Mouse (Mus musculus) hindbrain, embryonic 16.5 days (tissue): ENCODE data around the gene Calhm5. TPM values are rescaled to one million over a fixed set of nuclear protein-coding genes. Genes with fewer than 3 reads are reported as not detected.
A peak's percentile ranks its signal among the peaks of the same experiment; 100 is the strongest.

ENCODE experiments used
- ATAC-seq: fragments of 200-750 bp; cut with Nextera tagmentation; 2 replicates; pipeline ENCODE4 v1.8.0; 2017; ENCODE audit warnings: moderate TSS enrichment, moderate library complexity
- H3K27ac ChIP-seq: fragments of 300-500 bp; sonication (generic); 2 replicates; pipeline ENCODE4 v1.5.1; 2014; ENCODE audit warnings: low read depth, mild to moderate bottlenecking, control low read depth, low read length, moderate library complexity
- H3K27me3 ChIP-seq: fragments of 300-500 bp; sonication (generic); replicated peaks from 2 replicates; pipeline ENCODE4 v1.6.1; 2014; ENCODE audit warnings: low read length; ENCODE audit not compliant: control insufficient read depth, insufficient read depth
- H3K36me3 ChIP-seq: fragments of 300-500 bp; sonication (generic); 2 replicates; pipeline ENCODE4 v1.6.1; 2014; ENCODE audit warnings: mild to moderate bottlenecking, low read length, moderate library complexity, mixed read lengths; ENCODE audit not compliant: control insufficient read depth, insufficient read depth
- H3K4me1 ChIP-seq: fragments of 300-500 bp; sonication (generic); 2 replicates; pipeline ENCODE4 v1.6.1; 2014; ENCODE audit warnings: low read depth, low read length; ENCODE audit not compliant: control insufficient read depth, insufficient read depth
- H3K4me2 ChIP-seq: fragments of 300-500 bp; sonication (generic); 2 replicates; pipeline ENCODE4 v1.6.1; 2014; ENCODE audit warnings: mild to moderate bottlenecking, low read length, control low read depth, moderate library complexity
- H3K4me3 ChIP-seq: fragments of 300-500 bp; sonication (generic); 2 replicates; pipeline ENCODE4 v1.5.1; 2014; ENCODE audit warnings: mild to moderate bottlenecking, low read length, control low read depth, moderate library complexity
- H3K9ac ChIP-seq: fragments of 300-500 bp; sonication (generic); 2 replicates; pipeline ENCODE4 v1.6.1; 2014; ENCODE audit warnings: low read depth, mild to moderate bottlenecking, control low read depth, low read length, moderate library complexity
- H3K9me3 ChIP-seq: fragments of 300-500 bp; sonication (generic); 2 replicates; pipeline ENCODE4 v1.6.1; 2014; ENCODE audit warnings: mild to moderate bottlenecking, low read length, moderate library complexity; ENCODE audit not compliant: control insufficient read depth
- WGBS: fragments of 180-500 bp; shearing (Covaris S2); extraction: QIAGEN DNeasy Blood & Tissue Kit; methylation state at CpG from one replicate; pipeline ENCODE4 v1.1.7; 2014; 5-methylcytosine and 5-hydroxymethylcytosine counted together
- polyA plus RNA-seq: library from polyadenylated mRNA; unstranded; fragments of >200 nt; fragmentation: Nextera tagmentation; extraction: Ambion mirVana; gene quantifications from 2 replicates; pipeline ENCODE4 v1.2.1, GENCODE M21; 2015

Calhm5 gene
- 1.0 and 1.1 TPM in 2 replicates for polyA plus RNA-seq

DNA sequence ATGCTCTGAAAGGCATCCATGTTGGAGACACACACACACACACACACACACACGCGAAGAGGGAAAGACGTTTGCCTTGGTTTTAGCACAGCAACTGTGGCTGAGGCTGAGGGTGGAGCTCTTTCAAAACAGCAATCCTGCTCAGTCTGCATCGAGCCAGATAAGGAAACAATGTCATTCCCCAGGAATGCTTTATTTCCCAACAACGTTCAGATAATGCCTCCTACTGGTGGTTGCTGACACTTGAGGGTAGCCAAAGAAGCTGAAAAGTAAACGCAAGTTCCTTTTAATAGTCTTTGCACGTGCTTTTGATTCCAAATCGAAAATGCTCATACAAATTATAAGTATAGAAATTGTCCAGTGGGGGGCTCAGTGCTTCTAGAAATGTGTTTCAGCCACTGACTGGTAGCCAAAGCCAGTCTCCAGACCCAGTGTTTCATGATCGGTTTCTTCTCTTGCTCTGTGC is at the start of gene Calhm5:
Gene Calhm5 (minus strand): TSS at position 102 of the 466 bp plus-strand sequence.
- 24% methylated on average over 9 of the region's 9 CpGs for WGBS
- H3K9ac ChIP-seq, result peak within 1 kb of the TSS; percentile 9; the same call in 1 of the 2 replicates

GRCm38 (mm10) chr10:34141693-34142092 is 45.4 kb upstream of the Calhm5 start:
- Histone ChIP-seq H3K4me2 (no peak overlapping the region), H3K36me3 (no peaks in the 10 kb centered on the region), H3K9ac (no peak overlapping the region), H3K27ac (no peak overlapping the region), H3K27me3 (no peaks in the 10 kb centered on the region), H3K4me3 (no peak overlapping the region), H3K9me3 (peaks cover 4% of the 10 kb centered on the region; the same call in 1 of the 2 replicates), H3K4me1 (no peaks in the 10 kb centered on the region)
- no peak for ATAC-seq
- WGBS, result 95% methylated on average over 2 of the region's 2 CpGs

More for the DNA sequence above, at the start of gene Calhm5:
- Histone ChIP-seq H3K36me3 (no peaks in the 10 kb centered on the region), H3K4me2 (peak within 1 kb of the TSS; percentile 50), H3K9me3 (no peaks in the 10 kb centered on the region), H3K27me3 (no peaks in the 10 kb centered on the region), H3K27ac (no peak within 1 kb of the TSS), H3K4me1 (no peaks in the 10 kb centered on the region), H3K4me3 (peak within 1 kb of the TSS; percentile 29)
- peak; percentile 84 for ATAC-seq

GRCm38 (mm10) chr10:34139768-34140167 is 43.4 kb upstream of the Calhm5 start:
- Histone ChIP-seq H3K4me1 (no peaks in the 10 kb centered on the region), H3K4me3 (no peak overlapping the region), H3K27me3 (no peaks in the 10 kb centered on the region), H3K4me2 (no peak overlapping the region), H3K9me3 (peaks cover 4% of the 10 kb centered on the region; the same call in 1 of the 2 replicates), H3K36me3 (no peaks in the 10 kb centered on the region), H3K9ac (no peak overlapping the region), H3K27ac (no peak overlapping the region)
- ATAC-seq, result no peak
- 76% methylated on average over 4 of the region's 4 CpGs for whole genome bisulfite sequencing

- H3K4me2 ChIP-seq, result no peak overlapping the region
- no peaks in the 10 kb centered on the region for H3K36me3 ChIP-seq
- H3K27ac ChIP-seq, result no peak overlapping the region
- peaks cover 4% of the 10 kb centered on the region; the same call in 1 of the 2 replicates for H3K9me3 ChIP-seq
- no peaks in the 10 kb centered on the region for H3K27me3 ChIP-seq
- no peak overlapping the region for H3K4me3 ChIP-seq
- no peak overlapping the region for H3K9ac ChIP-seq
- no peak for ATAC-seq
- WGBS, result 65% methylated on average over 6 of the region's 6 CpGs
- H3K4me1 ChIP-seq, result no peaks in the 10 kb centered on the region
These were observed 41.7 kb upstream of the Calhm5 start for GRCm38 (mm10) chr10:34138027-34138426.

GRCm38 (mm10) chr10:34136432-34136831 is 40.1 kb upstream of the Calhm5 start:
- ATAC-seq, result no peak
- Histone ChIP-seq H3K9ac (no peak overlapping the region), H3K9me3 (peaks cover 2% of the 10 kb centered on the region; the same call in 1 of the 2 replicates), H3K27ac (no peak overlapping the region), H3K4me1 (no peaks in the 10 kb centered on the region), H3K4me2 (no peak overlapping the region), H3K4me3 (no peak overlapping the region), H3K27me3 (no peaks in the 10 kb centered on the region), H3K36me3 (no peaks in the 10 kb centered on the region)
- 15% methylated on average over 6 of the region's 6 CpGs for WGBS

GRCm38 (mm10) chr10:34131356-34131755 is 35.0 kb upstream of the Calhm5 start:
- no peak overlapping the region for H3K4me3 ChIP-seq
- WGBS, result 68% methylated on average over 2 of the region's 2 CpGs
- H3K27ac ChIP-seq, result no peak overlapping the region
- no peak overlapping the region for H3K9ac ChIP-seq
- no peak for ATAC-seq
- H3K4me2 ChIP-seq, result no peak overlapping the region
- H3K4me1 ChIP-seq, result no peaks in the 10 kb centered on the region
- H3K36me3 ChIP-seq, result no peaks in the 10 kb centered on the region
- no peaks in the 10 kb centered on the region for H3K27me3 ChIP-seq
- H3K9me3 ChIP-seq, result no peaks in the 10 kb centered on the region

DNA sequence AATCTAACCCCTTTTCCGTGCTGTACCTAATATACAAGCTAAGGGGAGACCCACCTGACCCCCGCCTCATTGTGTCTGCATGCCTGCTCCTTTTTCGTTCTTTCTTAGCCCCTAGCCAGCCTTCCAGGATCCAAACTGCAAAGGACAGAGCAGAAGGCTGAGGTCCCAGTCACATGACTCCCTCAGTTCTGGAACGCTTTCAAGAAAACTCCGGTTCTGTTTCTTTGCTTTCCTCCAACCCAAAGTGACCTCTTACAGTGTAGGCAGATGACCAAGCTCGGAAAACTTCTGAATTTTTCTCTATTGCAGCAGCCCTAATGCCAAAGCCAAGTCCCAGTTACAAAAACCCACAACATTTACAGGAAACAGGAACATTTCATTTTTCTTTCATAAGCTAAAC is 32.1 kb upstream of the Calhm5 start:
- no peaks in the 10 kb centered on the region for H3K4me1 ChIP-seq
- H3K4me2 ChIP-seq, result no peak overlapping the region
- no peaks in the 10 kb centered on the region for H3K9me3 ChIP-seq
- no peaks in the 10 kb centered on the region for H3K27me3 ChIP-seq
- H3K9ac ChIP-seq, result no peak overlapping the region
- no peak for ATAC-seq
- H3K4me3 ChIP-seq, result no peak overlapping the region
- WGBS, result 84% methylated on average over 6 of the region's 6 CpGs
- no peak overlapping the region for H3K27ac ChIP-seq
- H3K36me3 ChIP-seq, result no peaks in the 10 kb centered on the region

- 17% methylated on average over 42 of the region's 44 CpGs for WGBS
- Histone ChIP-seq H3K27ac (no peak within 1 kb of the TSS), H3K4me3 (peak within 1 kb of the TSS; percentile 56), H3K9me3 (no peaks in the 10 kb centered on the region), H3K4me2 (peak within 1 kb of the TSS; percentile 71), H3K4me1 (no peaks in the 10 kb centered on the region), H3K36me3 (no peaks in the 10 kb centered on the region), H3K27me3 (no peaks in the 10 kb centered on the region), H3K9ac (peak within 1 kb of the TSS; percentile 69)
- peak; percentile 92 for ATAC-seq
These were observed 31.4 kb upstream of the Calhm5 start, which contains the start of gene Calhm6 for GRCm38 (mm10) chr10:34127392-34128378. Gene Calhm6 (minus strand): TSS chr10:34127984.

DNA sequence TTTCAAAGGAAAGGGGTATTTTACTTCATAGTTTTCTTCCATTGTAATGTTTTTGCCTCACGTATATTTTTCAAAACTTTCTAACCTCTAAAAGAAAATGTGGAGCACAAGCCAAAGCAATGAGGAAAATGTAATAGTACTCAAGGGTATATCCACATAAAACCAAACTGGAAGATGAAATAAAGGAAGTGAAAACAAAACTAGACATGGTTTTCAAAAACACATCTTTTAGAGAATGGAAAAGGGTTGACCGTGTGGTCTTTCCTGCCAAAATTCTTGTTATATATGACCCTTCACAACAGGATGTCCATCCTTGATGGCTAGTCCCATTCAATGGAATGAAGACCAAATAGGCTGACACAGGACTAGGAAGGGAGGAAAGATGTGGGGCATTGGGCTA is 22.1 kb upstream of the Calhm5 start:
- no peaks in the 10 kb centered on the region for H3K4me1 ChIP-seq
- H3K4me3 ChIP-seq, result no peak overlapping the region
- H3K36me3 ChIP-seq, result no peaks in the 10 kb centered on the region
- no peak overlapping the region for H3K9ac ChIP-seq
- no peak overlapping the region for H3K27ac ChIP-seq
- H3K9me3 ChIP-seq, result no peaks in the 10 kb centered on the region
- no peak overlapping the region for H3K4me2 ChIP-seq
- ATAC-seq, result no peak
- no peaks in the 10 kb centered on the region for H3K27me3 ChIP-seq
- 93% methylated on average over 2 of the region's 2 CpGs for WGBS
